Mouse (Mus musculus) subcutaneous adipose tissue, adult 2 months (tissue): ENCODE data around the gene Mcl1. TPM values are rescaled to one million over a fixed set of nuclear protein-coding genes. Genes with fewer than 3 reads are reported as not detected.

ENCODE experiments used
- polyA plus RNA-seq: library from polyadenylated mRNA; depleted of rRNA; stranded (reverse); fragments of >200 nt; gene quantifications from 2 replicates; pipeline ENCODE4 v1.2.3, GENCODE M21; 2012; ENCODE audit warnings: low replicate concordance; rRNA removed

The Mcl1 gene
- polyA plus RNA-seq, result 33.3 and 71.8 TPM in 2 replicates

DNA sequence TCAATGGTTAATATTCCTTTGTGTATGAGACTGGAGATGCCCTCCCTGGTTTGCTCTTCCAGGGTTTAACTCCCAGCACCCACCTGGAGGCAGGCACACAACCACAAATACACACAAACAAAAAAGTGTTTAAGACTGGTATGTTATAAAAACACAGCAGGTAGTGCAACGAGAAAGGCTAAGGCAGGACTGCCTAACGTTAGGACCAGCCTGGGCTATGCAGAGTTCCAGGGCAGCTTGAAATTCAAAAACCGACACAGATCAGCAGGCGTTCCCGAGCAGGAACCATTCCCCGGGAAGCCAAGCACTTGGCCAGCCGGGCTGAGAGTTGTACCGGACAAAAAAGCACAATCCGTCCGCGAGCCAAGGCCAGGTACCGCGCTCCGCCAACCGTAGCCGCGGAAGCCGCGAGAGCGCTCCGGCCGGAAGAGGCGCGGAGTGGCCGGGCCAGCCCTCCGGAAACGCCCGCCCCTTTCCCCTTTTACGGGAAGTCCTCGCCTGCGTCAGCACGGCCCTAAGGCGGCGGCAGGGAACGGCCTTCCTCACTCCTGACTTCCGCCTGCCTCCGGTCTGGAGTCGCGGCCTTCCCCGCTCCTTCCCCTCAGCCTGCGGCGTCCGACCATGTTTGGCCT, at the start of gene Mcl1:
TSS of gene Mcl1 (plus strand) at position 553 of the 632 bp plus-strand sequence.

DNA sequence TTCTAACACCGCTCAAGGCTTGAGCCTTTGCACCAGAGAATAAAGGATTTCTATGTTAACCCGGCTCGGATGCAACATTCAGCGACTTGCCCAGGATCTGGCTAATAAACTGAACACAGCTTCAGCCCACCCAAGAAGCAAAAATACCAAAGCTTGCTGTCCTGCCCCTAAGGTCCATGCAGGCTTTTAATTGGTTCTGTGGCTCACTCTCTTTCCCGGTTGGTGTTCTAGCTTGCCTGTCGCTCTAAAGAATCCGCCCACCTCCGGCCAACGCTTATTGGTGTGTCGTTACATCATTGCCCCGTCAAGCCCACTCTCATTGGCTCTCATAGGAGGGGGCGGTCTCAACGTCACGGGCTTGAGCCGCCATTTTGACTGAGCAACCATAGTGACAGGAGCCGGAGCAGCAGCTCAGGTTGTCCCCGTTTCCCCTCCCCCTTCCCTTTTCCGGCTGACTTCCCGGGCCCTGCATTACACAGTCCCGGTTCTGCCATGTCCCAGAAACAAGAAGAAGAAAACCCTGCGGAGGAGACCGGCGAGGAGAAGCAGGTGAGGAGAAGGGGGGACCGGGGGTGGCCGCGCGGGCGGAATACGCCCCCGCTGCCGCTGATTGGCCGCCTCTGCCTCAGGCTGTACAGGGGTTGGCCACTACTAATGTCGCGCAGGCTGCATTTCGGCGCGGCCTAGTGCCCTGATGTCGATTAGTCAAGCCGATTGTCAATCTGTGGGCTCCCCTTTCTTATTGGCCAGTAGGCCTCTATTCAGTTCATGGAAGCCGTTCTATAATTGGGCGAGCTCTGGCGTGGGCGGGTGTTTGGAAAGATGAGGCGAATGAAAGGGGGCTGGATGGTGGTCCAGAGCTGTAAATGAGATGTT, 33.7 kb upstream of the Mcl1 start, which contains the start of gene Ensa:
TSS of gene Ensa (plus strand) at position 366 of the 876 bp plus-strand sequence.

DNA sequence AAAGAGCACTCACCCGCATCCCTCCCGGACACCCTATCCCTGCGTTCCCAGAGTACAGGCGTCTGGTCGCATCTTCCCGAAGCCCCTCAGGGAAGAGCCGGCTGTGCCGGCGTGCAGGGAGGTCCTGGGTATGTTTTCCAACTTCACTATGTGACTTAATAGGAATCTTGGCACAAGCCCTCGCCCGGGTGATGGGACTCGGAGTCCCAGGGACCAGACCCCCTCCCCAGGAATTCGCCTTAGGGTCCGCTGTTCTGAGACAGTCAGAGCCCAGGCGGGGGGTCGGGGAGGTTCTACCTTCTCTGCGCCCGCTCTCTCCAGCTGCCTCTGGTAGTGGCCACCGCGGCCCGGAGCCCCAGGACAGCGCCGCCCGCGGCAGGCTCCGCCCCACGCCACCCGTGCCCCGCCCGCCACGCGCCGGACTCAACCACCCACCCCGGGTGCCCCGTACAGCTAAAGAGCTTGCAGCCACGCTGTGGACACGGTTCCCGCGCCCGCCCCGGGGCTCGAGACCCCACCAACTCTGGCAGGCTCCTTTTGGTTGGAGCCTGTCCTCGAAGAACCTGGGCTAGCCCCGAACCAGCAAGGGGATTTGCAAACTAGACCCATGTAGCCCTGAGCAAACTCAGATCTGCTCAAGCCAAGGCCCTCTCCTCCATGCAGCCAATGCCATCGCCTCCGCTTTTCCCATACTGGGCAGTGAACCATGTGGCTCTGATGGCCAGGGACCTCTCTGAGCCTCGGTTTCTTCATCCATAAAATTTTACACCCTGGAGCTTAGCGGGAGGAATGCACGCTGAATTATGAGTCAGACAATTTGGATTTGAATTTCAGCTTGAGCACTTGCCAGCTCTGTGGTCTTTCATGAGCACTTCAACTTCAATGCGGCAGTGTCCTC, 29.2 kb downstream of the Mcl1 start, which contains the start of gene Adamtsl4:
TSS of gene Adamtsl4 (minus strand) at position 394 of the 898 bp plus-strand sequence.

Other genes starting within 250 kb of the Mcl1 start
- 42.1 and 43.1 TPM in 2 replicates for gene Arnt, start 224.4 kb upstream of the Mcl1 start, polyA plus RNA-seq
- gene Ctsk, start 159.5 kb upstream of the Mcl1 start, polyA plus RNA-seq, result 18.7 and 41.3 TPM in 2 replicates
- 26.9 and 63.6 TPM in 2 replicates for gene Ctss, start 132.0 kb upstream of the Mcl1 start, polyA plus RNA-seq
- not detected in 2 replicates for gene Hormad1, start 99.1 kb upstream of the Mcl1 start, polyA plus RNA-seq
- 8.7 and 12.1 TPM in 2 replicates for gene Golph3l, start 69.9 kb upstream of the Mcl1 start, polyA plus RNA-seq
- gene Ensa, start 33.8 kb upstream of the Mcl1 start, polyA plus RNA-seq, result 12.2 and 18.1 TPM in 2 replicates
- gene Adamtsl4, start 29.1 kb downstream of the Mcl1 start, polyA plus RNA-seq, result 21.6 and 36.6 TPM in 2 replicates
- 371 and 414 TPM in 2 replicates for gene Ecm1, start 80.8 kb downstream of the Mcl1 start, polyA plus RNA-seq
- gene Tars2, start 101.4 kb downstream of the Mcl1 start, polyA plus RNA-seq, result 30.9 and 43.4 TPM in 2 replicates
- gene Rprd2, start 160.1 kb downstream of the Mcl1 start, polyA plus RNA-seq, result 13.0 and 20.9 TPM in 2 replicates
- gene Prpf3, start 197.1 kb downstream of the Mcl1 start, polyA plus RNA-seq, result 11.2 and 18.3 TPM in 2 replicates
- gene Mrps21, start 212.7 kb downstream of the Mcl1 start, polyA plus RNA-seq, result 99.3 and 137 TPM in 2 replicates
- 3.8 and 5.0 TPM in 2 replicates for gene Ciart, start 223.5 kb downstream of the Mcl1 start, polyA plus RNA-seq
- gene BC028528, start 233.2 kb downstream of the Mcl1 start, polyA plus RNA-seq, result 14.4 and 27.4 TPM in 2 replicates
- gene Aph1a, start 235.2 kb downstream of the Mcl1 start, polyA plus RNA-seq, result 111 and 138 TPM in 2 replicates
- 0.75 and 2.7 TPM in 2 replicates for gene Car14, start 245.9 kb downstream of the Mcl1 start, polyA plus RNA-seq